Mouse (Mus musculus) neutrophil, adult 5-6 weeks (primary cell): ENCODE results near the gene Ppdpf. TPM values are rescaled to one million over a fixed set of nuclear protein-coding genes. Genes with fewer than 3 reads are reported as not detected.

Experiments used
- ATAC-seq: fragments of 151-379, 151-347 bp; 2 replicates; pipeline ENCODE4 v1.8.0; 2017; ENCODE audit warnings: mild to moderate bottlenecking, moderate TSS enrichment; ENCODE audit not compliant: insufficient number of reproducible peaks, poor library complexity, low FRiP score, severe bottlenecking; ENCODE audit errors: extremely low read depth
- total RNA-seq: library from RNA; stranded (forward); fragments of 200-1000 nt; gene quantifications from 2 replicates; pipeline ENCODE4 v1.2.3, GENCODE M21; 2017

The Ppdpf gene
- total RNA-seq = 128 and 151 TPM in 2 replicates

DNA sequence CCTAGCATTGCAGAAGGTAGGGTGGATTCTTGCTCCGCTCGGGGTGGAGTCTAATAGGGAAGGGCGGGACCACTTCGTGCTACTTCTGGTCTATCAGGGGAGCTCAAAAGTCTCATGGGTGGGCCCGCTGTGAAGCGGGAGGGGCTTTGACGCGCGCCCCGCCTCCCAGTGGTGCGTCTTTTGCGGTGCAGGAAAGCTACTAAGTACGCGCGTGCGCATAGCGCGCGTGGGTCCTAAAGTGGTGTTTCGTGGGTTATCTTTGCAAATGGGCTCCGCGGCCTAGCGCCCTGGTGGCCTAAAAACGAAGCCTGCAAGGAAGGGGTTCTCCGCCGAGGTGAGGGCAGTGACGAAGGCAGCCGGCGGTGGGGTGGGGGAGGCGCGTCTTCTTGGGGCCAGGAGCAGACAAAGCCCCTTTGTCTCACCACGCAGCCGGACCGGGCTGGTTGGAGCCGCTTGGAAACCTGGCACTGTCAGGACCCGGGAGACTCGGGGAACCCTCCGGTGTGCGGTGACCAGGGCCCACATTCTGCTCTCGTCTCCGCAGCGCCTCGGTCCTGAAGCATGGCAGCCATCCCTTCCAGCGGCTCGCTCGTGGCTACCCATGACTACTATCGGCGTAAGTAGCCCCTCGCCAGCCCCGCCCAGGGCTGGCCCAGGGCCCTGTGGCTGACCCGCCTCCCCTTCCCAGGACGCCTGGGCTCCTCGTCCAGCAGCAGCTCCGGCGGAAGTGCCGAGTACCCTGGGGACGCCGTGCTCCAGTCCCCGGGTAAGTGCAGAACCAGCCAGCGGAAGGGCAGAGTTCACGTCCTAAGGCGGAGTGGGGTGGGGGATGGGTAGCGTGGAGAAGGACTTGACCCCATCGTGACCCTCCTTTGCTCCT is at the start of gene Ppdpf:
Ppdpf (plus strand) TSS at position 127 of the 880 bp plus-strand sequence.
- peak; percentile 78 for ATAC-seq

DNA sequence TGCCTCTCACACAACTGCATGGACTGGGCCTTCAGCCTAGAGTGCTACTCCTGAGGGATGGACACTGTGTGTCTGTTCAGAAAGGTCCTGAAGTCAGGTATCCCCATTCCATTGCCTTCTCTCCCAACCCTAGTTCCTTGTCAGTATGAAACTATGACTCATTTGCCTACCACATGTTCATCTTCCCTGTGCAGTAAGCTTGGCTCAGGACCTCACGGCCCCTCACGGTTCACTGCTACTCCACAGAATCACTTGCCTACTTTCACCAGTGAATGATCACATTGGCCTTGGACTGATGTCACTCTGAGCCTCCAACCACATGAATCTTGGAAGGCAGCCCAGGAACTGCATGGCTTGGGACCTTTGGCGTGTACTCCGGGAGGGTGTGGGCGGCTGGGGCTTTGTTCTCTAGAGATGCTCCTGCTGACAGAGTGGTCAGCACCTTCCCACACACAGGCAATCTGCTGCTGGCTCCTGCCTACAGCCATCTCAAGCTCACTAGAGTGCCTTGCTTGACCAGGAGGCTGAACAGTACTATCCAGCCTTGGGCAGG is 47.3 kb upstream of the Ppdpf start:
- ATAC-seq = no peak

DNA sequence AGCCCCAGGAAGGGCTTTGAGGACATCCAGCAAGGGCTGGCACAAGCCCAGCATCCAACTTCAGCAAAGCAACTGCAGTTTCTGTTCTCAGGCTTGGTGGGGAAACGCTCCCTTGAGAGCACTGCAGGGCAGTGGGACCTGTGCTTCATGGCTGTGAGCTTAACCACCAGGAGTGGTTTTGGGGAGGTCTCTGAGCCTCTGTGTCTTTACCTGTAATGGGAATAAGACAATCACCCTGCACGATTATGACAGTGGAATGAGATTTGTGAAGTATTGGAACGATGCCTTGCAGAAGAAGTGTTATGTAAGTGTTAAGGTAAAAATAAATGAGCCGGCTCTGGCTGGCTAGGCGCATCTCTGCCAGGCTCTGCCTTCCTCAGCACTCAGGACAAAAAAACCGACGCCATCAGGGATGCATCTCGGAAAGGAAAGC is 44.3 kb upstream of the Ppdpf start:
- no peak for ATAC-seq

DNA sequence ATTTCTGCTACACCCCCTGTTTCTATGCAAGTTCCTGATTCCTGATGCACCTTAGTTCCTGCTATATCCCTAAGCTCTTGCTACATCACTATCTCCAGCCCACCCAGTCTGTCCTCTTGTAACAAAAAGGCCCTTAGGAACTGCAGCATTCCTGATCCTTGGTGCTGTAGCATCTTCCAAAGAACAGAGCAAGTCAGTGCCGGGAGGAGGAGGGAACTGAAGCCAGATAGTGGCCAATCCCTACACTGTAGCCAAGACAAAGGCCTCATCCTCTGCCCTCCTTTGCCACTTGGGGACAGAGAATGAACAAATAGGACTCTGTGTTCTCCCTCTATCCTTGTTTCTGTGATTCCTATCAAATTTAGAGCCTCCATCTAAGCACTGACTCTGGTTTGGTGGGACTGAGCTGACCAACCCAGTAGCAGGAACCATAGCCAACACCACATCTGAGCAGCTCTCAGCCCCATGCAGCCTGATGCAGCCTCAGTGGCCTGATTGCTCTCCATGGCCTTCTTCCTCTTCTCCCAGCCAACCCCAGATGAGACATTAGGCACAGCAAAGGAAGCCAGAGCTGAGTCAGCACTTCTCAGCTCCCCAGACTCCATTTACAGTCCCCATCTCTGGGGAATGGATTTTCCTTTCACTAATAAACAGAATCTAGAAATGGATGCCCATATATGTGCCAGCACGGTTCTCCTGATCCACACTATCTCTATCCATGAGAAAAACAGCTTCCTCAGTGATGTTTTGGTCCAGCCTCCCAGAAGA is 43.4 kb upstream of the Ppdpf start:
- ATAC-seq = no peak

DNA sequence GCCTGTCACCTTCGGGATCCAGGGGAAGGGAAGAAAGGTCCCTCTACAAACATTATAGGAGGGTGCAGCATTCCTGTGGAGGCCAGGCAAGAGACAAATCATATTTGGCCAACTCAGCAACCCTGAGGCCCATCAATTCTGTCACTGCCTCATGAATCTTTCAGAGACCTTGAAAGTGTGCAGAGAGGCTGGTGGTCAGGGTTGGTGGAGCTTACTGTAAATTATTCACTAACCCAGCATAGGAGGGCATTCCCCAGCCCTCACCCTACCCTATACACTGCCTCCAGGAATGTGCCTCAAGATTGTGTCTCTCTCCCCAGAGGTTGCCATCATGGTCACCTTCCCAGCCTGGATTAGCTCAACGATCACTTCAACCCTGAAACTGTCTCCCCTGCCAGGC is 42.4 kb upstream of the Ppdpf start:
- no peak for ATAC-seq

DNA sequence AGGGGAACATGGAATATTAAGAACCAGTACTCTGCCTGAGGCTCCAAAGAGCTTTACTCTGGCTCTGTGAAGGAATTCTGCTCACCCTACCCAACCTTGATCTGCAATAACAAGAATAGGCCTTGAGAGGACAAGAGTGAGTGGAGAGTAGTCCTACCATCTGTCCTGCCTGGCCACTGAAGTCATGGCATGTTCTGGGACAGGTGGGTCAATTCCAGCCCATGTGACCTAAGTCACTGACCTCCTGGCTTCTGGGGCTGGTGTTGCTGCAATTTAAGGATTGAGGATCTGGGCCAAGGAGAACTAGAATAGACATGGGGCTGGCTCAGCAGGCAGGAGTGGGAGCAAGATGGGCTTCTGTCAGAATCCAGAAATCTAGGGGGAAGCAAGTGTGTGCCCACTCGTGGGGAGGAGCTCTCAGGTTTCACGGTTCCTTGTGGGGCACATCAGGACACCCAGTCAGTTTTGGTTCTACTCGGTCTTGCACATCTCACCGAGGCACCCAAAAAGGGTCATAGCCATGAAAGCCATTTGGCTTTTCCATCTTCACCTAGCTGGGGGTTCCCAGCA is 40.0 kb upstream of the Ppdpf start:
- ATAC-seq = no peak

DNA sequence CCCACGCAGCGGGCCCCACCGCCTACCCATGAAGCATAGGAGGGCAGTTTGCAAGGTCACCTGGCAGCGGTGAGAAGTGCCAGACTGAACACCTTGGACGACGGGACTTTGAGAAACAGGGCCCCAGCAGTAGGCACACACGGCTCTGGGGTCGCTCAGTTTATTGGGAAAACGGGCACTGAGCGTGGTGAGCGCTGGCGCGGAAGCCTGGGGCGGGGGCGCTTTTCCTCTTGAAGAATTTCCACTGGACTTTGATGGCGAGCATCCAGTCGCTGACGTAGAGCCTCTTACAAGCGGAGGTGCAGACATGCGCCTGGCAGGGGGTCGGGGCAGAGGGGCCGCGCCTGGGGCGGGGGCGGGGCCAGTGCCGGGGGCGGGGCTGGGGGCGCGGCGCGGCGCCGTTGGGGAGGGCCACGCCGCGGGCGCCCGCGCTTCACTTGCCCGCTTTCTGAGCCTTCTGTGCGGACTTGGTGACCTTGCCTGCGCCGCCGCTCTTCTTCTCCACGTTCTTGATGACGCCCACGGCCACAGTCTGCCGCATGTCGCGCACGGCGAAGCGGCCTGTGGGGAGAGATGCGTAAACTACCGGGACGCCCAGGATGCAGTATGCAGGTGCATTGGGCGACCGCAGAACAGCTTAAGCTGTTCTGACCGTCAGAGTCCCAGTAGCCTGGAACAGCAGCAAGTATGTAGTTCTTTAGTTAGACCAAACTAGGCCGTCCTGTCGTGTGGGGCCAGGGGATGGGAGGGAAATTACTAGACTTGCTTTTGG is 39.3 kb upstream of the Ppdpf start:
- ATAC-seq = no peak

DNA sequence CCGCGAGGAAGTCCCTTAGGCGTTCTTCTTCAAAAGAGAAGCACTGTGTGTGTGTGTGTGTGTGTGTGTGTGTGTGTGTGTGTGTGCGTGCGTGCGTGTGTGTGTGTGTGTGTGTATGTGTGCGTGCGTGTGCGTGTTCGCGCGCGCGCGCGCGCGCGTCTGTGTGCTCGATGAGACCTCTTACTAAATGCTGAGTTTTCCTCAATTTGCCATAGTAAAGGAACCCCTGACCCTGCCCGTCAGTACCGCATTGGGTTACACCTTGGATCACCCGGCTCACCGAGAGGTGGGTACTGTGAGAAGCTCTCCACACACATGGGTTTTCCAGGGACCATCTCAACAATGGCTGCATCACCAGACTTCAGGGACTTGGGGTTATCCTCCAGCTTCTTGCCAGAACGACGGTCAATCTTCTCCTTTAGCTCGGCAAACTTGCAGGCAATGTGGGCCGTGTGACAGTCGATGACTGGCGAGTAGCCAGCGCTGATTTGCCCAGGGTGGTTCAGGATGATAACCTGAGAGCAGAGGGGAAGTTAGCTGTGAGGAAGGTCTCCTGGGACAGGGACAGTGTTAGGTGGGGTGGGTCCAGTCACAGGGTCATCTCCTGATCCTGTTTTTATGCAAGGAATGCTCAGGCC is 38.6 kb upstream of the Ppdpf start:
- no peak for ATAC-seq

DNA sequence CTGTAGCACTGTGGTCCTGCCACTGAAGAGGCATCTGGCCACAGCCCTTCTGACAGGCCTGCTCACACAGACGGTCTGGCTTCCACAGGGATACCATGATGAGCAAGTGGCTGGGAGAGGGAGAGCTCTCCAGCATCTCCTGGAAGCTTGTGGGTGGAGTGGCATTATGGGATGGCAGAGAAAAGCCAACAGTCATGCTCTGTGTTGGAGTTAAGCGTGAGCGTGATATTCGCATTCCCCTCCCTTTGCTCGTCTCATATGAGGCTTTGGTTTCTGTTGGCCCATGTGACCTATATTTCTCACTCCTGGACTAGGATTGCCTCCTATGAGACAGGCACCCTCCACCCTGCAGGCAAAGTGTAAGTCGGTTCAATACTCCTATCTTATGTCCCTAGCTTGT is 36.8 kb upstream of the Ppdpf start:
- ATAC-seq = no peak

DNA sequence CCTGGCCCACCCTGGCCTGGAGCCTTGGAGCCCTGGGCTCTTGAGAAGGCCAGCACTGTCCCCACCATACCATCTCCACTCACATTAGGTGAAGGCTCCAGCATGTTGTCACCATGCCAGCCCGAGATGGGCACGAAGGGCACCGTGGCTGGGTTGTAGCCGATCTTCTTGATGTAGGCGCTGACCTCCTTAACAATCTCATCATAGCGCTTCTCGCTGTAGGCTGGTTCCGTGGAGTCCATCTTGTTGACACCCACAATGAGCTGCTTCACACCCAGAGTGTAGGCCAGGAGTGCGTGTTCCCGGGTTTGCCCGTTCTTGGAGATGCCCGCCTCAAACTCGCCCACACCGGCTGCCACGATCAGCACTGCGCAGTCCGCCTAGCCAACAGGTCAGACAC is 34.3 kb upstream of the Ppdpf start:
- ATAC-seq = no peak

DNA sequence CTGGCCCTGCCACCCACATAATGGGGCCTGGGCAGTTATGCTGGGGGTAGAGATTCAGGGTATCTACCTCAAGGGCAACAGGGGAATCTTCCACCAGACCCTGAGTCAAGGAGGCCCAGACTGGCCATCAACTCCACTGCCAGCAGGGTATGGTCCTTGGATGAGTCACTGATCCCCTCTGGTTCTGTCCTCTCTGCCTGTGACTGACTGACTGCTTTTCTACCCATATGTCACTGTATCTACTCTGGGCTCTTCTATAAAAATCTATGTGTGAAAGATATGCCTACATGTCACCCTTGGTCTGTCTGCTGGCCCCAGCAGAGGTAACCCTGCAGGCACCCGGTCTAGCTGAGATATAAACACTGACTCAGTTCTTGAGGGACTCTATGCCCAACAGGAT is 33.9 kb upstream of the Ppdpf start:
- ATAC-seq = no peak

DNA sequence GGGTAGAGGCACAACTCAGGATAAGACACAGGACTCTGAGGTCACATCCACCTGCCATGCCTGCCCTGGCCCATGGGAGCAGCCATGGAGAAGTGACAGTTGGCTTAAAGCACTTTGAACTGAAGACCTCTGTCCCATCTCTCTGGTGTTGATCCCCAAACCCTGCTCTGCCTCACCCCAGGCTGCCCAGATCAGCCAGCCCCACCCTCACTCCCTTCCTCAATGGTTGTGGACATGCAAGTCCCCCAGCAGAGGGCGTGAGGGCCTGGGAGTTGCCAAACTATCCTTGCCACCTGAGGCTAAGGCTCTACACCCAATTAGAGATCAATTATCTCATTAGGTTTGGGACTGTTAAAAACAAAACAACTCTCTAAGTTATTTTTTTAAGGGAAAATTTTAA is 33.2 kb upstream of the Ppdpf start:
- no peak for ATAC-seq

DNA sequence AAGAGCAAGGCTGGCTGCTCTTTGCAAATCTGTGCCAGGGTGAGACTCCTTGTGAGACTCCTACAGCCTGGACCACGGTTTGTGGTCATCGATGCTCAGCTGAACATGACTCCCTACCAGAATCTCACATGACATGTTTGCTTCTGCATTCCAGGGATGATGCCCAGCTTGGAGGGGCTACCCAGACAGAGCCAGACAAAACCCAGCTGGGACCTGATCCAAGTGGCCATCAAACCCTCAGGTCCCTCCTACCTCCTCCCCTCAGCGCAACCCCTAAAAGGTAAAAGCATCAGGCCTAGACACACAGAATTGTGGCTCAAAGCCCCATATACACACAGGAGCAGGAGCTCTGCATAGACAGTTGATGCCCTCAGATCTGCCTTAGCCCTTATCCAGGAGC is 32.7 kb upstream of the Ppdpf start:
- ATAC-seq = no peak

DNA sequence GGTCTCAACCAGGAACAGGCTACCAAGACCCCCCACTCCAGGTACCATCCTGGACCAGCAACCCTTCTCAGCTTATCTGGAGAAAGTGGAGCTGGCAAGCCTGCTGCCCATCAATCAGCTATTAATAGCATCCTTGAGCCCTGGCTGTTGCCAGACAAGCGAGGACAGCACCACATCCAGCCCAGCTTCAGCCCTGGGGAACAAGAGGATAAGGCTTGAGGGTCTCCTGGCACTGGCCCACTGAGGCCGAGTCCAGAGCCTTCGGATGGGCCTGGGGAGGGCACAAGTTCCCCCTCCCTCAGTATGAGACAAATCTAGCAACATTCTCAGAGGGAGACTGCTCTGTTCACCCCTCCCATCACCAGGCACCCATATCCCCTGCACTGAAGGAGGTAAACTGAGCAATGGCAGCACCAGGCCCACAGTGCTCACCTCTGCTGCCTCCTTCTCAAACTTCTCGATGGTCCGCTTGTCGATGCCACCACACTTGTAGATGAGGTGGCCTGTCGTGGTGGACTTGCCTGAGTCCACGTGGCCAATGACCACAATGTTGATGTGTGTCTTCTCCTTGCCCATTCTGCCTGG is 32.1 kb upstream of the Ppdpf start:
- no peak for ATAC-seq

DNA sequence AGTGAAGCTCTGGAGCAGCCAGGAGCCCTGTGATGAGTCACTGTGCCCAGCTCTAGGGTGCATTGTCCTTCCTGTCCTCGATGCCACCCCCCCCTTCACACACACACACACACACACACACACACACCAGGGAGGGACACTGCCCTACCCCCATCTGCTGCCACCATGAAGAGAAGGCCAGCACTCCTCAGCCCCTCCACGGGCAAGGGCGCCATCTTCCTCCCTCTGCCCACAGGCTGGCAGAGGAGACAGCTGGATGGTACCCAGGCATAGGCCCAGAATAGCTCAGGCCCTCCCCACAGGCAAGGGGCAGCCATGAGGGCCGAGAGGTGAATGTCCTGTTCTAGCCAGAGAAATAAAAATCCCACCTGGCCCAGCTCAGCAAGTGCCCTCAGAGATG is 31.2 kb upstream of the Ppdpf start:
- ATAC-seq = no peak

DNA sequence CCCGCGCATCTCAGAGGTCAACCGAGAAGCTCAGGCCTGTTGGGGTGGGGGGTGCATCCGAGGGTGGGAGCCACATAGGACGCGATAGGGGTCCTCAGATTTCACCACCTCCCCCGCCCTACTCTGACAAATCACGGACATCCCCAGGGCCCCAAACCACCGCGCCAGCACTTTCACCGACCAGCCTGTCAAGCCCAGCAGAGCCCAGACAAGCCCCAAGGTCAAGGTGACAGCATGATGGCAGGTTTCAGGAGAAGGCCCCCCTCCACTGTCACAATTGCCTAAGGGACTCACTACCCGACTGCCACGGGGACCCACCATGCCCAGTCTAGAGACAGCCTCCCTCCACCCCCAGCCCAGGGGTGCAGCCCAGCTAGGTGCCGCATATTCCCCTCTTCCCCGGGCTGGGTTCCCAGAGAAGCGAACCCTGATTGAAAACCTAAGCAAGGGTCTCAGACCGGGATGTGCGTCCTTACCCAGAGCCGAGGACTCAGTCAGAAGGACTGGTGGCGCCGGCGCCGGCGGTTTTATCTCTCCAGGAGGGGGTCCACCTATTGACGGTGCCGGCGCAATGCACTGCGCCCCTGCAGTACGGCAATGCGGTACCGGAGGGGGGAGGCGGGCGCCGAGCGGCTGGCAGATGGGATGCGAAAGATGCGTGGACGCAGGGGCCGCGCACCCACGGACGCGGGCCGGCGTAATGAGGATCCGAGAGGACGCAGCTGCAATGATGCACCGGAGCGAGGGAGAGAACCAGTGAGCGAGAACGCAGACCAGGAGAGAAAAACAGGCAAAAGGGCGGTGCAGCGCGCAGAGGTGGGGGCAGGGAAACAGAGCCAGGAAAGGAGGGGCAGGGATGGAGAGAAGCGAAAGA is 30.6 kb upstream of the Ppdpf start, which contains the start of gene Eef1a2:
Eef1a2 (minus strand) TSS at position 767 of the 874 bp plus-strand sequence.
- ATAC-seq = no peak

DNA sequence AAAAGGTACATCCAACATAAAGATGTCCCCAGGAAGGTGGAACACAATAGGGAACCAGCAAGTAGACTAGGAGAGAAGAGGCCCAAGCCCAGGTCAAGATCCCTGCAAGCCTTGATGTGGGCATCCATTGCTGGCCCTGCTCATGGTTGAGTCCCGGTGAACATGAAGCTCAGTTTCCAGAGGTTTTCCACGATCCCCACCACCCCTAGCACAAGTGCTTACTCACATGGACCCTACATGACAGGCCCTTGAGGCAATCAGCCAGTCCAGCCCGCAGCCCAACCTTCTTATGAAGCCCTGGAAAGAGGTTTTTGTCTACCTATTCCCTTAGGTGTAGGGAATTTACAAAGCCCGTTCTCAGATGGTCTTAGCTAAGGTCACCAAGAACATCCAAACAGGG is 29.9 kb upstream of the Ppdpf start:
- ATAC-seq = no peak
